Mouse (Mus musculus): ENCODE data around the gene Mllt3.

GRCm38 (mm10) chr4:87794216-87794615 lies 238.9 kb downstream of the Mllt3 start:
- TF ChIP-seq CTCF (IDR thresholded peaks at IDR 0.05; ENCODE audit: low read depth): no peak
- TF ChIP-seq EP300 (IDR thresholded peaks at IDR 0.05; ENCODE audit: low read depth): no peak

All from heart, postnatal 0 days (tissue).